Mouse (Mus musculus) stomach, embryonic 16.5 days (tissue): ENCODE data around the gene Mus81. TPM values are rescaled to one million over a fixed set of nuclear protein-coding genes. Genes with fewer than 3 reads are reported as not detected.

Experiments
- ATAC-seq: fragments of 200-750 bp; cut with Nextera tagmentation; 2 replicates; pipeline ENCODE4 v1.8.0; 2017; ENCODE audit warnings: moderate number of reproducible peaks, moderate TSS enrichment; ENCODE audit not compliant: insufficient read depth, low FRiP score
- H3K27ac ChIP-seq: fragments of 300-500 bp; sonication (generic); 2 replicates; pipeline ENCODE4 v1.5.1; 2014; ENCODE audit warnings: low read length
- H3K27me3 ChIP-seq: fragments of 300-500 bp; sonication (generic); 2 replicates; pipeline ENCODE4 v1.6.1; 2014; ENCODE audit warnings: low read length, control low read depth, mixed read lengths; ENCODE audit not compliant: control insufficient read depth, insufficient read depth
- H3K36me3 ChIP-seq: fragments of 300-500 bp; sonication (generic); 2 replicates; pipeline ENCODE4 v1.6.1; 2014; ENCODE audit warnings: low read length; ENCODE audit not compliant: control insufficient read depth, insufficient read depth
- H3K4me1 ChIP-seq: fragments of 300-500 bp; sonication (generic); 2 replicates; pipeline ENCODE4 v1.6.1; 2014; ENCODE audit warnings: low read length, control low read depth, mixed read lengths; ENCODE audit not compliant: control insufficient read depth, insufficient read depth
- H3K4me2 ChIP-seq: fragments of 300-500 bp; sonication (generic); 2 replicates; pipeline ENCODE4 v1.6.1; 2014; ENCODE audit warnings: low read depth, low read length, mixed read lengths
- H3K4me3 ChIP-seq: fragments of 300-500 bp; sonication (generic); replicated peaks from 2 replicates; pipeline ENCODE4 v1.5.1; 2014; ENCODE audit warnings: mild to moderate bottlenecking, low read length
- H3K9ac ChIP-seq: fragments of 300-500 bp; sonication (generic); 2 replicates; pipeline ENCODE4 v1.6.1; 2014; ENCODE audit warnings: low read length
- H3K9me3 ChIP-seq: fragments of 300-500 bp; sonication (generic); replicated peaks from 2 replicates; pipeline ENCODE4 v1.6.1; 2016; ENCODE audit warnings: low read length, control low read depth; ENCODE audit not compliant: control insufficient read depth
- WGBS: fragments of 180-500 bp; shearing (Covaris S2); extraction: QIAGEN DNeasy Blood & Tissue Kit; methylation state at CpG from one replicate; pipeline ENCODE4 v1.1.7; 2014; 5-methylcytosine and 5-hydroxymethylcytosine counted together
- polyA plus RNA-seq: library from polyadenylated mRNA; unstranded; fragments of >200 nt; fragmentation: Nextera tagmentation; extraction: Ambion mirVana; gene quantifications from 2 replicates; pipeline ENCODE4 v1.2.1, GENCODE M21; 2015

Mus81 gene
- polyA plus RNA-seq, 1 experiment from 2014 or later: 36.5 TPM

DNA sequence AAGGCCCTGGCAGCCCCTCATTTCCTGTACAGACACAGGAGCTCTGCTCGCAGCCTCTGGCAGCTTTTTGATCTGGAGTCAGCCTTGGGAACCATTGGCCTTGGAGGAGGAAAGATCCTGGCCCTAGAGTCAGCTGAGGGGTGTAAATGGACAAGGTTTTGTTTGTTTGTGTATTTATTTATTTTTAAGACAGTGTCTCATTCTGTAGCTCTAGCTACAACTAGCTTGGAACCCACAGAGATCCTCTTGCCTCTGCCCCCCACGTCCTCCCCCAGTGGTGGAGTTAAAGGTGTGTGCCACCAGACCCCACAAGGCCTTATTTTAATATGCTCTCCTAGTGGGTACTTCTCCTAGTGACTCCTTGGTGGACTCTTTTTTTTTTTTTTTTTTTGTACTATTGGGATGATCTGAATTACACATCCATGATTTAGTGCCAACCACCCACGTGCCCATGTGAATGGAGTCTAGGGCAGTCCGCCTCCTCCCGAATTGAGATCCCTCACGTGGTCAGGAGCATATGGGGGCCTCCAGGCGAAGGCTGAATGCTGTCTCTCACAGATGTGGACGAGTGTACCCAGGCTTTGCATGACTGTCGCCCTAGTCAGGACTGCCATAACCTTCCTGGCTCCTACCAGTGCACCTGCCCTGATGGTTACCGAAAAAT is 11.1 kb downstream of the Mus81 start:
- H3K4me1 ChIP-seq: peaks cover 13% of the 10 kb centered on the region; the same call in 1 of the 2 replicates
- H3K27me3 ChIP-seq: no peaks in the 10 kb centered on the region
- no peak for ATAC-seq
- H3K27ac ChIP-seq: no peak overlapping the region
- H3K9me3 ChIP-seq: no peaks in the 10 kb centered on the region
- 85% methylated on average over 10 of the region's 10 CpGs for WGBS
- H3K4me2 ChIP-seq: no peak overlapping the region
- 0 out of 2 replicates have a peak overlapping the region, but pooled peaks have one; percentile 4 for H3K9ac ChIP-seq
- H3K4me3 ChIP-seq: no peak overlapping the region
- H3K36me3 ChIP-seq: no peaks in the 10 kb centered on the region

DNA sequence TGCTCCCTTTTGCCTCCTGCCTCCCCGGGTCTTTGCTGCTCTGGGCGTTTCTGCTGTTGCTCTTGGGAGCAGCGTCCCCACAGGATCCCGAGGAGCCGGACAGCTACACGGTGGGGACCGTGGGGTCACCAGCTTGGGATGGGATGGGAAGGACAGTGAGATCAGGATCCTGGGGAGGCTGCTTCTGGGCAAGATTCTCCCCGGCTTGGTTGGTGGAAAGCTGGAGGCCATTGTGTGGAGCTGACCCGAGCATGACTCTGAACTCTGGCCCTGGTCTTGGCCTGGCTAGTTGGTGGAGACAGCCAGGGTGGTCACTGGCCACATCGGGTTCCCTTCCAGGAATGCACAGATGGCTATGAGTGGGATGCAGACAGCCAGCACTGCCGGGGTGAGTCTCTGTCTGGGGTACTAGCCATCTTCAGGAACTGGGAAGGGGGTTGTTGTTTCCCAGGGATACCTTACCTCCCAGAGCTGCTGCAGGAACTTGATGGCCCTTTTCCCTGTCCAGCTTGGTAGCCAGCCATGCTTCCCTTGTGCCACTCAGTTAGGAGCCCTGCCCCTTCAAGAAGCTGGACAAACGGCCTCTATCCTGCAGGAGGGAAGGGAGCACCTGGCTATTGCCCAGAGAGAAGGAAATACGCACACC is 13.0 kb downstream of the Mus81 start:
- H3K27me3 ChIP-seq: no peaks in the 10 kb centered on the region
- peak overlapping the region; percentile 69 for H3K27ac ChIP-seq
- no peaks in the 10 kb centered on the region for H3K36me3 ChIP-seq
- peak overlapping the region; percentile 80 for H3K9ac ChIP-seq
- peak overlapping the region; percentile 53 for H3K4me3 ChIP-seq
- no peak for ATAC-seq
- peaks cover 13% of the 10 kb centered on the region; the same call in 1 of the 2 replicates for H3K4me1 ChIP-seq
- H3K4me2 ChIP-seq: peak overlapping the region; percentile 84
- WGBS: 20% methylated on average over 13 of the region's 13 CpGs
- H3K9me3 ChIP-seq: no peaks in the 10 kb centered on the region

DNA sequence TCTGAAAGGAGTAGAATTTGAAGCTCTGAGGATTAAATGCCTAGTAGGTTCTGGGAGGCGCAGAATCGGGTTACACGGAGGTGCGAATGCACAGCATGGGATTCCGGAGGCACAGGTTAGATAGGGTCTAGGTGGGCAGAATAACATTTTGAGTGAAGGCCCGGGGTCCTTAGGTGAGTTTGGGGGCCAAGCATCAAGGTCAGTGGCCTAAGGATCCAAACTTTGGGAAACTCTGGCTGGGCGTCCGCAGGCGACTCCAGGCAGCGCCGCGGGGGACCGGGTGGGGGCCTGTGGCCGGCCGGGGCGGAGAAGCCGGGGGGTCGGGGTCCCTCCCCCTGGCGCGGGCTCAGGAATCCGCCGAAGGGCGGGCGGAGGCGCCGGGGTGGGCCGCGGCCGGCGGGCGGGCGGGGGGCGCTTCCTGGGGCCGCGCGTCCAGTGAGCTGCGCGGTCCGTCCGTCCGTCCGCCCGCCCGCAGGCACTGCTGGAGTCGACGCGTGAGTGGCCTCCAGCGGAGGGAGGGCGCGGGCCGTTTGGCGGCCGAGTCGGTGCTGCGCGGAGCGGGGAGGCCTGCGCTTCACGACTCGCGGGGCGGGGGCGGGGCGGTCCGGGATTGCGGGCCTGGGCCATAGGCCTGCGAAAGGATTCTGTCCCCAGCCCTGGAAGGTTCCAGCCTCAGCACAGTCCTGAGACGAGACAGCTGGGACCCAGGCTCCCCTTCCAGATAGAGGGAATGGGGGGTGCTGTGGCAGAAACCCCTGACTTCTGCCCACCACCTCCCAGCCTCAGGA is 13.7 kb downstream of the Mus81 start:
- peak overlapping the region; percentile 80 for H3K9ac ChIP-seq
- peak overlapping the region; percentile 84 for H3K4me2 ChIP-seq
- H3K4me1 ChIP-seq: peaks cover 13% of the 10 kb centered on the region; the same call in 1 of the 2 replicates
- no peaks in the 10 kb centered on the region for H3K36me3 ChIP-seq
- ATAC-seq: peak; percentile 57
- under 1% methylated on average over 37 of the region's 68 CpGs for WGBS
- H3K4me3 ChIP-seq: peak overlapping the region; percentile 53
- H3K9me3 ChIP-seq: no peaks in the 10 kb centered on the region
- peak overlapping the region; percentile 69 for H3K27ac ChIP-seq
- no peaks in the 10 kb centered on the region for H3K27me3 ChIP-seq

DNA sequence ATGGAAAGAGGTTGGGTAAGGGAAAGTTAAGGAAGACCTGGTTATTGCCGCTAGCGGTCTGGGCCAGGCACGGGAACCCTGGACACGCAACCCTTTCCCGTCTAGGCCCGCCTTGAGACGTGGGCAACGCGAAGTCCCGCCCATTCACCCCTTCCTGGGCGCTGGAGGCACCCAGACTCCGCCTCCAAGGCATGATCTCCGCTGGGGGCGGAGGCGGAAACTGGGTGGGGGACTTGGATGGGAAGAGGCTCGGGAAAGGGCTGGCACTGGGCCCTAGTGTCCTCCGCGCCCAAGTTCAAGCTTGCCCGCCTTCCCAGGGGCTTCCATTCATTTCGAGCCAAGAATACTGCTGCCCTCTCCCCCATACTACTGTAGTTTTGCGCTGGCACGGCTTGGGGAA is 14.5 kb downstream of the Mus81 start, which contains the start of gene Efemp2:
TSS of gene Efemp2 (plus strand) at position 235 of the 400 bp plus-strand sequence.
- ATAC-seq: peak; percentile 86
- H3K36me3 ChIP-seq: no peaks in the 10 kb centered on the region
- H3K4me2 ChIP-seq: peak within 1 kb of the TSS; percentile 84
- H3K4me3 ChIP-seq: peak within 1 kb of the TSS; percentile 53
- no peaks in the 10 kb centered on the region for H3K27me3 ChIP-seq
- H3K9ac ChIP-seq: peak within 1 kb of the TSS; percentile 80
- under 1% methylated on average over 22 of the region's 22 CpGs for WGBS
- H3K27ac ChIP-seq: peak within 1 kb of the TSS; percentile 69
- no peaks in the 10 kb centered on the region for H3K9me3 ChIP-seq
- H3K4me1 ChIP-seq: peaks cover 13% of the 10 kb centered on the region; the same call in 1 of the 2 replicates

DNA sequence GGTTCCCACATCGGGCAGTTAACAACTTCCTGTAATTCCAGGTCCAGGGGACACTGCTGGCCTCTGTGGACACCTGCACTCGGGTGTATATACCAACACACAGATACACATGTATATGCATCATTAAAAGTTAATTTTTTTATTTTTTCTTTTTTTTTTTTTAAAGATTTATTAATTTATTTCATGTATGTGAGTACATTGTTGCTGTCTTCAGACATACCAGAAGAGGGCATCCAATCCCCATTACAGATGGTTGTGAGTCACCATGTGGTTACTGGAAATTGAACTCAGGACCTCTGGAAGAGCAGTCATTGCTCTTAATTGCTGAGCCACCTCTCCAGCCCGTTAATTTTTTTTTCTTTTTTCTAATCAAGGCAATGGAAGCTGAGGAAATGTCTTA is 15.3 kb downstream of the Mus81 start:
- no peaks in the 10 kb centered on the region for H3K27me3 ChIP-seq
- no peak overlapping the region for H3K4me3 ChIP-seq
- no peak overlapping the region for H3K4me2 ChIP-seq
- WGBS: 74% methylated on average over 3 of the region's 3 CpGs
- no peak overlapping the region for H3K27ac ChIP-seq
- ATAC-seq: no peak
- peaks cover 13% of the 10 kb centered on the region; the same call in 1 of the 2 replicates for H3K4me1 ChIP-seq
- no peaks in the 10 kb centered on the region for H3K9me3 ChIP-seq
- no peak overlapping the region for H3K9ac ChIP-seq
- H3K36me3 ChIP-seq: no peaks in the 10 kb centered on the region

DNA sequence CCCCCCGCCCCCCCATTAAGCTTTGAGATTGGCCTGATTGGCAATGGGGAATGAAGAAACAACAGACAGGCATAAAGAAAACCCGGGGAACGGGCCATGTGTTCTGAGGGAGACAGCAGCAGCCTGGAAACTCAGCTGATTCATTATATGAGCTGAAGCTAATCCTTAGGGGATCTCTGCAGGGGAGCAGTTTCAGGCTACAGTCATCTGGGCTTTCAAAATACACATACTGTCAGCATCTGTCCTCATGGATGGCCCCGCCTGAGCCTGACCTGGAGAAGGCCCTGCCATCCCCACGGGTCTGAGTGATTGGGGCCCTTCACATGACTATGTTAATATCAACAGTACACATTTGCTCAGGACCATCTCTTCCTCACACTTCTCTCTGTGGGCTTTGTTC is 16.4 kb downstream of the Mus81 start:
- 45% methylated on average over 5 of the region's 5 CpGs for WGBS
- H3K36me3 ChIP-seq: no peaks in the 10 kb centered on the region
- H3K27me3 ChIP-seq: no peaks in the 10 kb centered on the region
- H3K27ac ChIP-seq: no peak overlapping the region
- no peaks in the 10 kb centered on the region for H3K9me3 ChIP-seq
- H3K4me3 ChIP-seq: no peak overlapping the region
- no peak for ATAC-seq
- peaks cover 13% of the 10 kb centered on the region; the same call in 1 of the 2 replicates for H3K4me1 ChIP-seq
- no peak overlapping the region for H3K9ac ChIP-seq
- no peak overlapping the region for H3K4me2 ChIP-seq

DNA sequence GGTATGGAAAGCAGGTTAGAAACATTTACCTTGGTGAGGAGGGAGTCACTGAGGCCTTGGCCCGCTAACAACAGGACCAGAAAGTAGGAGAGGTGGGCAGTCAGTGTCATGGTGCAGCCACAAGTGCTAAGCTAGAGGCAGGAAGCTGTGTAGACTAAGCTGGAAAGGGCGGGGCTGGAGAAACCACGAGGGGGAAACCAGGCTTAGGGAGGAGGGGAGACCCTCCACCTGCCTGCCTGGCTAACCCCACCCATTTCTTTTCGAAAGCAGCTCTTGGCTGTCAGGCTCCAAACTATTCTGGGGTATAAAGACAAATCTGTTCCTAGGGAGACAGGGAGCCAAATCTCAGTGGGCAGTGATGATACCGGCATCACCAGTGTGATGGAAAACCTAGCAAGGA is 19.8 kb downstream of the Mus81 start, which contains the start of gene Ctsw:
TSS of gene Ctsw (minus strand) at position 134 of the 400 bp plus-strand sequence.
- H3K4me1 ChIP-seq: peaks cover 6% of the 10 kb centered on the region
- no peak within 1 kb of the TSS for H3K4me2 ChIP-seq
- peak within 1 kb of the TSS; percentile 7; the same call in 1 of the 2 replicates for H3K9ac ChIP-seq
- H3K9me3 ChIP-seq: no peaks in the 10 kb centered on the region
- H3K4me3 ChIP-seq: no peak within 1 kb of the TSS
- peaks cover 18% of the 10 kb centered on the region for H3K36me3 ChIP-seq
- no peaks in the 10 kb centered on the region for H3K27me3 ChIP-seq
- H3K27ac ChIP-seq: no peak within 1 kb of the TSS
- WGBS: 30% methylated on average over 5 of the region's 5 CpGs
- ATAC-seq: no peak

DNA sequence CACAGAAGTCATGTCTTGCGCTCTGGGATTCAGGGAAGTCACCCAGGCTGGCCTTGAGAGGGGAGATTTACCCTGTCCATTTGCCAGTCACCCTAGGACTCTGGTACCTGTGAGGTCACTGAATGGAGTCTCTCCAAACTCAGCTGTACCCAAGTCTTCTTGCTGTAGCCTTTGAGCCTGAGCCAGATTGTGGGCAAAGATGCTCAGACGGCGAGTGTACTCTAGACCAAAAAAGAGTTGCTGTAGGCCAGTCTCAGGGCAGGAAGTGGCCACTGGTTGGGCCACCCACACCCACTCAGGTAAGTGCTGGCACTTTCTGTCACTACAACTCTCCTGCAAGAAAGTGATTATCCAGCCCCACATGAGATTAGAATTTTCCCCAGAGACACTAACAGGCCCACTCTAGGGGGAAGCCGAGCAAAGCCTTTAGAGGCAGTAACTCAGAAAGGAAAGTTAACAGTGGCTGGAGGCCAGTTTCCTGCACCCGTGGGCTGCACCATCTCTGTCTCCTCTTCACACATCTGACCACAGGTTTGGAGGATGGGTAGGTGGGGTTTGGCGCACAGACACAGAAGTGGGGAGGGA is 21.2 kb downstream of the Mus81 start:
- WGBS: 88% methylated on average over 6 of the region's 6 CpGs

More for the DNA sequence above, 21.2 kb downstream of the Mus81 start:
- no peak overlapping the region for H3K9ac ChIP-seq
- no peak overlapping the region for H3K27ac ChIP-seq
- no peak for ATAC-seq
- H3K4me2 ChIP-seq: no peak overlapping the region
- H3K4me1 ChIP-seq: peaks cover 6% of the 10 kb centered on the region
- no peaks in the 10 kb centered on the region for H3K27me3 ChIP-seq
- H3K9me3 ChIP-seq: no peaks in the 10 kb centered on the region
- H3K4me3 ChIP-seq: no peak overlapping the region
- peaks cover 24% of the 10 kb centered on the region for H3K36me3 ChIP-seq
